Mouse (Mus musculus) ZHBTc4 (cell line): ENCODE data around the gene Kpna6.

ENCODE experiments used
- DNase-seq: peaks from one replicate; pipeline ENCODE4 v3.0.0-alpha.2; 2011; ENCODE audit warnings: low read depth, low spot score

Gene Kpna6

GRCm38 (mm10) chr4:129648656-129649055 lies 23.9 kb downstream of the Kpna6 start:
- DNase-seq = no peak

- DNase-seq = no peak
These were observed 27.4 kb downstream of the Kpna6 start for GRCm38 (mm10) chr4:129645204-129645603.

GRCm38 (mm10) chr4:129641756-129642155 lies 30.8 kb downstream of the Kpna6 start:
- DNase-seq = peak; percentile 50

- peak; percentile 99 for DNase-seq
These were observed 31.7 kb downstream of the Kpna6 start, which contains the start of gene Txlna for GRCm38 (mm10) chr4:129640638-129641467. Gene Txlna, minus strand, starts transcription at chr4:129641065.

GRCm38 (mm10) chr4:129640101-129640637 lies 32.4 kb downstream of the Kpna6 start:
- peak; percentile 25 for DNase-seq

GRCm38 (mm10) chr4:129639221-129639620 lies 33.3 kb downstream of the Kpna6 start:
- DNase-seq = no peak

GRCm38 (mm10) chr4:129633852-129634251 lies 38.7 kb downstream of the Kpna6 start:
- DNase-seq = no peak

GRCm38 (mm10) chr4:129631867-129632266 lies 40.7 kb downstream of the Kpna6 start:
- DNase-seq = no peak

GRCm38 (mm10) chr4:129630944-129631343 lies 41.6 kb downstream of the Kpna6 start:
- DNase-seq = no peak

GRCm38 (mm10) chr4:129626035-129626434 lies 46.5 kb downstream of the Kpna6 start:
- no peak for DNase-seq

- DNase-seq = no peak
These were observed 47.1 kb downstream of the Kpna6 start for GRCm38 (mm10) chr4:129625496-129625895.

GRCm38 (mm10) chr4:129625029-129625370 lies 47.6 kb downstream of the Kpna6 start:
- no peak for DNase-seq

- peak; percentile 90 for DNase-seq
These were observed 48.1 kb downstream of the Kpna6 start for GRCm38 (mm10) chr4:129624281-129625028.

- peak; percentile 41 for DNase-seq
These were observed 48.9 kb downstream of the Kpna6 start, which contains the start of gene Ccdc28b for GRCm38 (mm10) chr4:129623681-129624091. Gene Ccdc28b, minus strand, starts transcription at chr4:129623947.

- DNase-seq = no peak
These were observed 49.6 kb downstream of the Kpna6 start for GRCm38 (mm10) chr4:129622803-129623535.

GRCm38 (mm10) chr4:129622120-129622802 lies 50.3 kb downstream of the Kpna6 start:
- DNase-seq = no peak

GRCm38 (mm10) chr4:129621283-129621841 lies 51.2 kb downstream of the Kpna6 start:
- DNase-seq = no peak

GRCm38 (mm10) chr4:129620419-129621282 lies 51.9 kb downstream of the Kpna6 start:
- DNase-seq = no peak

- DNase-seq = peak; percentile 94
These were observed 53.5 kb downstream of the Kpna6 start, which contains the start of gene Iqcc for GRCm38 (mm10) chr4:129618786-129619691. Gene Iqcc, minus strand, starts transcription at chr4:129619099.
